Mouse (Mus musculus) olfactory bulb, adult 2 months (tissue): ENCODE measurements around the gene Tcaf3. TPM values are rescaled to one million over a fixed set of nuclear protein-coding genes. Genes with fewer than 3 reads are reported as not detected.

Experiments
- H3K27ac ChIP-seq: fragments of 200-500 bp; 2 replicates; pipeline ENCODE4 v1.5.1; 2012; ENCODE audit warnings: low read depth, low read length; ENCODE audit not compliant: insufficient read depth
- H3K4me1 ChIP-seq: fragments of 200-500 bp; 2 replicates; pipeline ENCODE4 v1.6.1; 2012; ENCODE audit warnings: low read length; ENCODE audit not compliant: control insufficient read depth, insufficient read depth
- H3K4me3 ChIP-seq: fragments of 200-500 bp; 2 replicates; pipeline ENCODE4 v1.5.1; 2012; ENCODE audit warnings: mild to moderate bottlenecking, low read depth, low read length, moderate library complexity; ENCODE audit not compliant: insufficient read depth
- CTCF ChIP-seq: fragments of 200-500 bp; IDR thresholded peaks from 2 replicates; pipeline ENCODE4 v1.5.1; 2012; ENCODE audit warnings: low read depth, mild to moderate bottlenecking, low read length, moderate library complexity; ENCODE audit not compliant: insufficient read depth
- POLR2A ChIP-seq: fragments of 200-500 bp; IDR thresholded peaks from 2 replicates; pipeline ENCODE4 v1.6.1; 2012; ENCODE audit warnings: mild to moderate bottlenecking, low read depth, low read length, moderate library complexity; ENCODE audit not compliant: insufficient read depth
- WGBS: fragments of 180-500 bp; shearing (Covaris S2); methylation state at CpG from one replicate; pipeline ENCODE4 v1.1.7; 2018; 5-methylcytosine and 5-hydroxymethylcytosine counted together
- polyA plus RNA-seq: library from polyadenylated mRNA; stranded (reverse); fragments of >200 nt; gene quantifications from 2 replicates; pipeline ENCODE4 v1.2.4, GENCODE M21; 2012; ENCODE audit warnings: low replicate concordance; ENCODE audit not compliant: missing spikeins, insufficient read depth, insufficient read length

Gene Tcaf3
- not detected in 2 replicates for polyA plus RNA-seq

DNA sequence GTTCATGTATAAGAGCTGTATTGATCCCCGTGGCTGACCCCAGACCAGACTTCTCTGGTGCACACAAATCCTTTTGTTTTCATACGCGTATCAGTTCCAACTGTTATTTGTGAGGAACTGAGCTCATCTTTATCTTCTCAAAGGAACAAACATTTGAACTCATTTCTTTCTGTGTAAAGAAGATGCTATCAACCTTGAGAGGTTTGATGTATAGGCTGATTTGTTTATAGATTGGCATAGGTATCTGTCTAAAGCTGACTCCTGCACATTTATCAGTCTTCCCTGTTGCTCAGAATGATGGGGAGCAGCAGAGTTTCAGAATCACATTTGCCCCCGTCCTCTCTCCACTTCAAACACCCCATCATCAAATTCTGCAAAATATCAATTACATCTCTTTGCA, at the start of gene Tcaf3:
TSS of gene Tcaf3 (minus strand) at position 101 of the 400 bp plus-strand sequence.
- WGBS, result 74% methylated on average over 4 of the region's 4 CpGs
- Histone ChIP-seq H3K27ac (no peak within 1 kb of the TSS), H3K4me1 (no peaks in the 10 kb centered on the region), H3K4me3 (no peak within 1 kb of the TSS)
- no peak for TF ChIP-seq POLR2A
- no peak for TF ChIP-seq CTCF

DNA sequence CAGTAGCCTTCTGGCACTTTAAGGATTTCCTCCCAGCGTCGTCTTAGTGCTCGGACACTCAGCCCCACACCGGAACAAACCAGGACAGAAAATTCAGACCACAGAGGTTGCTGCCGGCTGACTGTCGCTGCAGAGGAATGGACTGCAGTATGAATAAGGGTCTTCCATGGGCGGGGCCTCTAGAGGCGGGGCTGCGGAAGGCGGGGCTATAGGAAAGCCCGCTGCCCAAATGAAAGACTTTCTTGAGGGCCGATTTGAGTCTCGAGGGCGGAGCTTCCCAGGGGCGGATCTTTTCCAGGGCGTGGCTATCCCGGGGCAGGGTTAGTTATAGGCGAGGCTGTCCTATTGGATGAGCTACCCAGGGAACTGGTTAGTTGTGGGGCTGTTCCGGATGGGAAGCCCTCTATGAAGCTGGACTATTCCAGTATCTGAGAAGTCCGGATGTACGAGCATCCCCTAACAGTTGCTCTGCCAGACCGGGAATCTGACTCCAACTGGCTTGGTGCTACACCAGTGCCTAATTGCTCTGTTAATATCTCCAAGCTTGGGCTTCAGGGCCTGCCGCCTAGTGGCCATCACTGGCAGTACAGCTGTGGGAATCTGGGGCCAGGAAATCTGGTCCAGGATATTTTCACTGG, 47.5 kb upstream of the Tcaf3 start, which contains the start of gene Tcaf2:
TSS of gene Tcaf2 (minus strand) at position 343 of the 638 bp plus-strand sequence.
- Histone ChIP-seq H3K4me3 (peak within 1 kb of the TSS; percentile 24), H3K4me1 (peaks cover 3% of the 10 kb centered on the region; the same call in 1 of the 2 replicates), H3K27ac (no peak within 1 kb of the TSS)
- WGBS, result 2% methylated on average over 23 of the region's 23 CpGs
- TF ChIP-seq POLR2A, result no peak
- peak; percentile 47; the same call in 1 of the 2 replicates for TF ChIP-seq CTCF

GRCm38 (mm10) chr6:42634393-42634792, 36.9 kb upstream of the Tcaf3 start:
- H3K4me3 ChIP-seq, result no peak overlapping the region
- WGBS, result 92% methylated on average over 5 of the region's 5 CpGs

GRCm38 (mm10) chr6:42631395-42631794, 33.9 kb upstream of the Tcaf3 start:
- no peak for TF ChIP-seq CTCF
- TF ChIP-seq POLR2A, result no peak
- H3K27ac ChIP-seq, result no peak overlapping the region
- WGBS, result 80% methylated on average over 4 of the region's 4 CpGs
- no peaks in the 10 kb centered on the region for H3K4me1 ChIP-seq
- H3K4me3 ChIP-seq, result no peak overlapping the region

More at GRCm38 (mm10) chr6:42634393-42634792, 36.9 kb upstream of the Tcaf3 start:
- Histone ChIP-seq H3K4me1 (no peaks in the 10 kb centered on the region), H3K27ac (no peak overlapping the region)
- TF ChIP-seq CTCF (no peak), POLR2A (no peak)

DNA sequence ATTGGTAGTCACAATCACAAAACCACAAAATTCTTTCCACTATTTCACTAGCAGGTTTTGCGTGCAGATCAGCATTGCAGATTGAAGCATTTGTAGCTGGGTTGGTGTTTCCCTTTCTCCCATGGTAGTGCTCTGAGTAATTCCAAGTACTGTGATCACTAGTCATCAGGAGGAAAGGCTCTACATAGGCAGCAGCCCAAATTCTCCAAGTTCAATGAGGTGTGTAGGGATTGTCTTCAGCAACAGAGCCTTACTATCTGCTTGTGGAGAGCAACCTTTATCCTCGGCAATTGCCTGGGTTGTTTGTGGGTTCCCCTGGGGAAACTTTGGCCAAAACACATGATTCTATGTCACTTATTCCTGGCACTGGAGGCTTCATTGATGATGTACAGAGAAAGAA, 19.4 kb upstream of the Tcaf3 start:
- no peak overlapping the region for H3K27ac ChIP-seq
- H3K4me3 ChIP-seq, result no peak overlapping the region
- TF ChIP-seq POLR2A, result no peak
- no peak for TF ChIP-seq CTCF
- 78% methylated on average over 2 of the region's 2 CpGs for WGBS
- H3K4me1 ChIP-seq, result no peaks in the 10 kb centered on the region

DNA sequence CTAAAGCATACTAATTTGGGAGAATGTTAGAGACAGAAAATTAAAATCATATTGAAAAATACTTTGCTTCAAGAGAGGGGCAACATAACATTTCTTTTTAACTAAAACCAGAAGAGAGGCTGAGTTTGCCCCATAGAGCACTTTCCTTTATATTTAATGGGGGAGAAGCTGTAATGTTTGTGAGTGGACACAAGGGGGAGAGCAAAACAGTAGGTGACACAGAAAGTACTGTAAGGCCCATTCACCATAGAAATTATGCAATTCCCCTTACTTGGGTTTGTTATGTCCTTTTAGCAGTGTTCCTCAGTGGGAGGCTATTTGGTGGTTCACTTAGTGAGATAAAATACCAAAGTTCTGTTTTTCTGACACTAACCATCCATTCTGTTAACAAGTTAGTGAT, 14.7 kb upstream of the Tcaf3 start:
- no peaks in the 10 kb centered on the region for H3K4me1 ChIP-seq
- H3K4me3 ChIP-seq, result no peak overlapping the region
- no peak overlapping the region for H3K27ac ChIP-seq
- no peak for TF ChIP-seq CTCF
- no peak for TF ChIP-seq POLR2A

DNA sequence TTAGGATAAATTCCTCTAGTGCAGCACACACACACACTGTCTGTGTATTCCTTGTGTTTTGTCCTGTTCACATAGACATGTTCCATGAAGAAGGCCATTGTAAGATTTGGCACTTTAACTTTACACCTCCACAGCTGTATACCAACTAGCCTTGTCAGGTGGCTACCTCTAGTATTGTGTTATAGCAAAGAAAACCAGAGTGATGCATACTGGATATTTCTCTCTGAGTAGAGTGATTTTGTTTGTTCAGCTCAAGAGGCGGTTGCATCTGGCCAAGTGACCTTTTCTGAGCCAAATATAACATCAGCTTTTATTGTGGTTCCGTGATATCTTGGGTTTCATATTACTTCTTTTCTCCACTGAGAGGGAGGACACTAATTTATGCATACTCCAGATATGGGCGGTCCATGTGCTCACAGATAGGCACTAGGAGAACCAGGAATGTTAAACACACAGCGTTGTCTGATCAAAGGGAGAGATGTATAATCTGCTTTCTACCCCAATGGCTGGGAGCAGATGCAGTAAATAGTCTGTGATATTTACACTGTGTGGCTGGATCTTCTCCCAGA, 13.5 kb upstream of the Tcaf3 start:
- TF ChIP-seq POLR2A (no peak), CTCF (no peak)
- no peaks in the 10 kb centered on the region for H3K4me1 ChIP-seq
- H3K27ac ChIP-seq, result no peak overlapping the region
- 29% methylated on average over 4 of the region's 4 CpGs for WGBS
- no peak overlapping the region for H3K4me3 ChIP-seq

DNA sequence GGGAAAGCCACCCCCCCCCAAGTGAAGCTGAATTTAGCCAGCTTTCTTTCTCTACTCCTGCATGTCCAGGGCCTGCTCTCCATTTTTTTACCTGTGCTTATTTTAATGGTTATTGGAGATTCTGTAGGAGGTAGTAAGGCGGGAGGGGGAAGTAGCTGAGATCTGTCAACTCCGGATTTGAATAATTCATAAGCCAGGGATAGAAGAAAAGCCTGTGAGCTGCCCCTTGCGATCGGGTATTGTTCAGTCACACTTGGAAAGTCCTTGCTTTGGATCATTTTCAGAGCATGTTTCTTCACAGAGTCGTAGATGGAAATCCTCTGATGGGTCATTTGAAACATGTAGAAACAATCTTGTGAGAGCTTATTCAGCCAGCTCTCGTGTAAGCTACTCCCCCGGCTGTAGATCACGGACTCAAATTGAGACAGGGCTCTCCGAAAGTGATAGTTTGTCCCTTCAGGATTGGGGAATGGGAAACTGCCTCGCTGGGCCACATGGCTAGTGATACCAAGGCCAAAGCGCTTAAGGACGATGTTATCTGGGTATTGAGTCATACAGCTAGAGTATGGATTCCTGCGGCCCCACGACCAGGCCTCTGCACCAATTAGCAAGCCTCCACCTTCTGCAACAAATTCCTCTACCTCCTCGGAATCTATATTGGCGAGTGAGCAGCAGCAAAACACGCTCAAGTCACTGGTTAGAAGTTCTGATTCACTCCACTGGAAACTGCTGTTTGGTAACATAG, 4.2 kb downstream of the Tcaf3 start:
- no peak overlapping the region for H3K27ac ChIP-seq
- H3K4me3 ChIP-seq, result no peak overlapping the region
- WGBS, result 63% methylated on average over 17 of the region's 17 CpGs
- TF ChIP-seq POLR2A (no peak), CTCF (no peak)
- no peaks in the 10 kb centered on the region for H3K4me1 ChIP-seq

DNA sequence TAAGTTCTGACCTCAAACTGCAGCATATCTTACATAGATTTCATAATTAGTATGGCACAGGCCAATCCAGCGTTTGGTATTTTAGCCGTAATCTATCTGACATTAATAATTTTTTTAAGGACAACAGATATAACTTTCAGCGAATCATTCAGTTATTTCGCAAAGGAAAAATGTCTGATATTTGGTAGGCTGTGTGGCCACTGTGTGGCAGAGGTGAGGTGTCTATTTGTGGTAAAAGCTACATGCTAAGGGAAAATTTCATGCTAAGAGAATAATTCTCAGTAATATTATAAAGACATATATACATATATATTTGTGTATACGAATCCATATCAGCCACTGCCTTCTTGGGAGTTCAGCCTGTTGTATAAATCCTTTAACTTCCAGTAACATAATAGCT, 10.9 kb downstream of the Tcaf3 start:
- no peak for TF ChIP-seq POLR2A
- WGBS, result 88% methylated on average over 5 of the region's 5 CpGs
- no peak overlapping the region for H3K4me3 ChIP-seq
- no peaks in the 10 kb centered on the region for H3K4me1 ChIP-seq
- no peak overlapping the region for H3K27ac ChIP-seq
